Mouse (Mus musculus): ENCODE measurements at regions not wholly inside any gene's neighbourhood (a gene's known extent, or its start where the extent isn't known, plus 50 kb on each side); places are given as distances from the start of the nearest gene placed in this dataset.
A peak's percentile ranks its signal among the peaks of the same experiment; 100 is the strongest.

GRCm38 (mm10) chr1:121176541-121176940 is 155.8 kb downstream of the Insig2 start:
- no peak for TF ChIP-seq CTCF (IDR thresholded peaks at IDR 0.05; ENCODE audit: borderline replicate concordance, extremely low read depth, insufficient read depth, insufficient read length)
- TF ChIP-seq POLR2A (IDR thresholded peaks at IDR 0.05; ENCODE audit: borderline replicate concordance, extremely low read depth, insufficient read depth, insufficient read length, poor library complexity, severe bottlenecking) = no peak
- DNase-seq (ENCODE audit: low read depth) = peak; percentile 2

GRCm38 (mm10) chr1:121177136-121177907 is 155.1 kb downstream of the Insig2 start:
- DNase-seq (ENCODE audit: low read depth) = peak; percentile 73

GRCm38 (mm10) chr1:121177908-121178311 is 154.5 kb downstream of the Insig2 start:
- TF ChIP-seq CTCF (IDR thresholded peaks at IDR 0.05; ENCODE audit: borderline replicate concordance, extremely low read depth, insufficient read depth, insufficient read length) = no peak
- no peak for TF ChIP-seq POLR2A (IDR thresholded peaks at IDR 0.05; ENCODE audit: borderline replicate concordance, extremely low read depth, insufficient read depth, insufficient read length, poor library complexity, severe bottlenecking)
- peak; percentile 53 for DNase-seq (ENCODE audit: low read depth)

More at GRCm38 (mm10) chr1:121177136-121177907, 155.1 kb downstream of the Insig2 start:
- TF ChIP-seq CTCF (IDR thresholded peaks at IDR 0.05; ENCODE audit: borderline replicate concordance, extremely low read depth, insufficient read depth, insufficient read length) = no peak
- TF ChIP-seq POLR2A (IDR thresholded peaks at IDR 0.05; ENCODE audit: borderline replicate concordance, extremely low read depth, insufficient read depth, insufficient read length, poor library complexity, severe bottlenecking) = no peak

- peak; percentile 52 for DNase-seq (ENCODE audit: low read depth)
- TF ChIP-seq POLR2A (IDR thresholded peaks at IDR 0.05; ENCODE audit: borderline replicate concordance, extremely low read depth, insufficient read depth, insufficient read length, poor library complexity, severe bottlenecking) (no peak), CTCF (IDR thresholded peaks at IDR 0.05; ENCODE audit: borderline replicate concordance, extremely low read depth, insufficient read depth, insufficient read length) (no peak)
These were observed 153.7 kb downstream of the Insig2 start for GRCm38 (mm10) chr1:121178611-121179245.

- DNase-seq (ENCODE audit: low read depth) = peak; percentile 96
- TF ChIP-seq CTCF (IDR thresholded peaks at IDR 0.05; ENCODE audit: borderline replicate concordance, extremely low read depth, insufficient read depth, insufficient read length) = peak; percentile 85
- TF ChIP-seq POLR2A (IDR thresholded peaks at IDR 0.05; ENCODE audit: borderline replicate concordance, extremely low read depth, insufficient read depth, insufficient read length, poor library complexity, severe bottlenecking) = no peak
These were observed 151.9 kb downstream of the Insig2 start for GRCm38 (mm10) chr1:121180273-121181030.

GRCm38 (mm10) chr1:121188895-121189294 is 143.5 kb downstream of the Insig2 start:
- TF ChIP-seq CTCF (IDR thresholded peaks at IDR 0.05; ENCODE audit: borderline replicate concordance, extremely low read depth, insufficient read depth, insufficient read length) = peak; percentile 15; the same call in 1 of the 2 replicates
- no peak for TF ChIP-seq POLR2A (IDR thresholded peaks at IDR 0.05; ENCODE audit: borderline replicate concordance, extremely low read depth, insufficient read depth, insufficient read length, poor library complexity, severe bottlenecking)
- no peak for DNase-seq (ENCODE audit: low read depth)

GRCm38 (mm10) chr1:121194800-121195199 is 137.6 kb downstream of the Insig2 start:
- no peak for DNase-seq (ENCODE audit: low read depth)
- TF ChIP-seq POLR2A (IDR thresholded peaks at IDR 0.05; ENCODE audit: borderline replicate concordance, extremely low read depth, insufficient read depth, insufficient read length, poor library complexity, severe bottlenecking) = no peak
- TF ChIP-seq CTCF (IDR thresholded peaks at IDR 0.05; ENCODE audit: borderline replicate concordance, extremely low read depth, insufficient read depth, insufficient read length) = no peak

- TF ChIP-seq POLR2A (IDR thresholded peaks at IDR 0.05; ENCODE audit: borderline replicate concordance, extremely low read depth, insufficient read depth, insufficient read length, poor library complexity, severe bottlenecking) (no peak), CTCF (IDR thresholded peaks at IDR 0.05; ENCODE audit: borderline replicate concordance, extremely low read depth, insufficient read depth, insufficient read length) (peak; percentile 75)
These were observed 116.5 kb downstream of the Insig2 start for GRCm38 (mm10) chr1:121215843-121216242.

GRCm38 (mm10) chr1:121224250-121224649 is 108.1 kb downstream of the Insig2 start:
- peak; percentile 13 for DNase-seq (ENCODE audit: low read depth)
- TF ChIP-seq POLR2A (IDR thresholded peaks at IDR 0.05; ENCODE audit: borderline replicate concordance, extremely low read depth, insufficient read depth, insufficient read length, poor library complexity, severe bottlenecking) (no peak), CTCF (IDR thresholded peaks at IDR 0.05; ENCODE audit: borderline replicate concordance, extremely low read depth, insufficient read depth, insufficient read length) (no peak)

More at GRCm38 (mm10) chr1:121215843-121216242, 116.5 kb downstream of the Insig2 start:
- DNase-seq (ENCODE audit: low read depth) = peak; percentile 41

GRCm38 (mm10) chr1:121226466-121227232 is 105.7 kb downstream of the Insig2 start:
- TF ChIP-seq POLR2A (IDR thresholded peaks at IDR 0.05; ENCODE audit: borderline replicate concordance, extremely low read depth, insufficient read depth, insufficient read length, poor library complexity, severe bottlenecking) (no peak), CTCF (IDR thresholded peaks at IDR 0.05; ENCODE audit: borderline replicate concordance, extremely low read depth, insufficient read depth, insufficient read length) (no peak)
- peak; percentile 32 for DNase-seq (ENCODE audit: low read depth)
